Mouse (Mus musculus) hindbrain, embryonic 16.5 days (tissue): ENCODE measurements at regions not wholly inside any gene's neighbourhood (a gene's known extent, or its start where the extent isn't known, plus 50 kb on each side); places are given as distances from the start of the nearest gene placed in this dataset.

Experiments
- ATAC-seq: fragments of 200-750 bp; cut with Nextera tagmentation; 2 replicates; pipeline ENCODE4 v1.8.0; 2017; ENCODE audit warnings: moderate TSS enrichment, moderate library complexity
- H3K27ac ChIP-seq: fragments of 300-500 bp; sonication (generic); 2 replicates; pipeline ENCODE4 v1.5.1; 2014; ENCODE audit warnings: low read depth, mild to moderate bottlenecking, control low read depth, low read length, moderate library complexity
- H3K27me3 ChIP-seq: fragments of 300-500 bp; sonication (generic); replicated peaks from 2 replicates; pipeline ENCODE4 v1.6.1; 2014; ENCODE audit warnings: low read length; ENCODE audit not compliant: control insufficient read depth, insufficient read depth
- H3K36me3 ChIP-seq: fragments of 300-500 bp; sonication (generic); 2 replicates; pipeline ENCODE4 v1.6.1; 2014; ENCODE audit warnings: mild to moderate bottlenecking, low read length, moderate library complexity, mixed read lengths; ENCODE audit not compliant: control insufficient read depth, insufficient read depth
- H3K4me1 ChIP-seq: fragments of 300-500 bp; sonication (generic); 2 replicates; pipeline ENCODE4 v1.6.1; 2014; ENCODE audit warnings: low read depth, low read length; ENCODE audit not compliant: control insufficient read depth, insufficient read depth
- H3K4me2 ChIP-seq: fragments of 300-500 bp; sonication (generic); 2 replicates; pipeline ENCODE4 v1.6.1; 2014; ENCODE audit warnings: mild to moderate bottlenecking, low read length, control low read depth, moderate library complexity
- H3K4me3 ChIP-seq: fragments of 300-500 bp; sonication (generic); 2 replicates; pipeline ENCODE4 v1.5.1; 2014; ENCODE audit warnings: mild to moderate bottlenecking, low read length, control low read depth, moderate library complexity
- H3K9ac ChIP-seq: fragments of 300-500 bp; sonication (generic); 2 replicates; pipeline ENCODE4 v1.6.1; 2014; ENCODE audit warnings: low read depth, mild to moderate bottlenecking, control low read depth, low read length, moderate library complexity
- H3K9me3 ChIP-seq: fragments of 300-500 bp; sonication (generic); 2 replicates; pipeline ENCODE4 v1.6.1; 2014; ENCODE audit warnings: mild to moderate bottlenecking, low read length, moderate library complexity; ENCODE audit not compliant: control insufficient read depth
- WGBS: fragments of 180-500 bp; shearing (Covaris S2); extraction: QIAGEN DNeasy Blood & Tissue Kit; methylation state at CpG from one replicate; pipeline ENCODE4 v1.1.7; 2014; 5-methylcytosine and 5-hydroxymethylcytosine counted together

DNA sequence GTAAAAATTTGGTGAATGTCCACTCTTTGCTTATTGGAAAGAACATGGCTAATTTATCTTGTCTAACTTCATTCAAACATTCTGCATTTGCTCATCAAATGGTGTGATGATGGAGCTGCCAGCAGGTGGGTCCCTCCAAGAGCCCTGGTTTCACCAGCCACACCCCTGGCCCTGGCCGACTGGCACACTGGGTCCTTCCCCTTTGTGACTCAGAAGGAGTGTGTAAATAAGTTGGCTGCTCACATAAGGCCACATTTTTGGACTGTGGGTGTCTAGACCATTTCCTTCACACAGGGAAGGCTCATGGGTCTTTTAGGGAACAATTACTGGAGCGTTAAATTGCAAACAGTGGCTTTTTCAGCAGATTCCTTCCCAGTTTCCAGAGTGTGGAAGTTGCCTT, 68.4 kb upstream of the Cep162 start:
- H3K4me3 ChIP-seq: no peak overlapping the region

DNA sequence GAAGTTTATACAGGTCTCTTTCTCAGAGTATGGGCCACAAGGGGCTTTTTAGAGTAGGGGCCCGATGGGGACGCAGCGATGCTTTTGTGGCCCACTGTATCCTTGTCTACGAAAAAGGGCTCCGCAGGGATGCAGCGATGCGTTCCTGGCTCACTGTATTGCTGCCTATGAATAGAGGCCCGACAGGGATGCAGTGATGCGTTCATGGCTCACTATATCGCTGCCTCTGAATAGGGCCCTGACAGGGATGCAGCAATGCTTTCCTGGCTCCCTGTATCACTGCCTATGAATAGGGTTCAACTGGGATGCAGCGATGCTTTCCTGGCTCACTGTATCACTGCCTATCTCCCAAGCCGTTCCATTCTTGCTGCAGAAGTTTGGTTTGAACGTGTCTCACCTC, 65.4 kb upstream of the Cep162 start:
- Histone ChIP-seq H3K27ac (no peak overlapping the region), H3K27me3 (no peaks in the 10 kb centered on the region), H3K4me1 (no peaks in the 10 kb centered on the region), H3K4me3 (no peak overlapping the region), H3K36me3 (no peaks in the 10 kb centered on the region), H3K9me3 (no peaks in the 10 kb centered on the region), H3K4me2 (no peak overlapping the region), H3K9ac (no peak overlapping the region)
- peak; percentile 37; the same call in 1 of the 2 replicates for ATAC-seq
- WGBS: 52% methylated on average over 13 of the region's 13 CpGs

More for the DNA sequence above, 68.4 kb upstream of the Cep162 start:
- Histone ChIP-seq H3K9ac (no peak overlapping the region), H3K9me3 (no peaks in the 10 kb centered on the region), H3K4me2 (no peak overlapping the region), H3K27ac (no peak overlapping the region), H3K4me1 (no peaks in the 10 kb centered on the region), H3K36me3 (no peaks in the 10 kb centered on the region), H3K27me3 (no peaks in the 10 kb centered on the region)
- 67% methylated on average over 2 of the region's 2 CpGs for WGBS
- ATAC-seq: no peak

DNA sequence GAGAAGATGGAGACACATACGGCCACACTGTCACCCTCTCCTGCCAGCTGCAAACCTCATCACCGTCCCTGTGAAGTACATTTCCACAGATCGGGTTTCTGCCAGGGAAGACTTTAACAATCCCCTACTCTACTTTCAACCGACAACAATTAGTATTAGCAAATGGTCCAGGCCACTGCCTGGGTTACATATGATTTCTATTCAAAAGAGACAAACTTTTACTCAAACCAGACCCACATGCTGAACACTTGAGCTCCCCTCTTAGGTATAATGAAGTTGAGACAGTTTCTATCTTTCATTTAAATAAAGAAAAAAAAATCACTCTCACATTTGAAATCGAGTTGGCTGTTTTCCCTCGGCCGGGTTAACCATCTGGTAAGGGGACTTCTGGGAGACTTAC, 63.4 kb upstream of the Cep162 start:
- Histone ChIP-seq H3K4me1 (no peaks in the 10 kb centered on the region), H3K4me3 (no peak overlapping the region)

DNA sequence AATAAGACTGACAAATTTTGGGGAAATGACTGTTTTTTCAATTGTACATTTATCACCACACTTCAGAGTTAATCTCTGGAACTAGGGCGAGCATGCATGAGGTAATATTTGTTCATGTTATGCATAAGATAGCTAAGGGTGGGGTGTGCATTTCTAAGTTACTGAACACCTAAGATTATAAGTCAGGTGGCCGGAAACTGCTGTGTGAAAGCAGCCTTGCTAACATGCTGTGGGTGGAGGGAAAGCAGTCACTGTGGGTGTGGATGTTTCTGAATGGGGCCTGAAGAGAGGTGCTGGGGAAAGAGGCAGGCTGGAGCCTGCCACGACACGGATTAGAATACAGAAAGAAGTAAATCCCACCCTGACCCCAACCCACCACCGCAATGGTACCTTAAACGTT, 54.8 kb upstream of the Cep162 start:
- Histone ChIP-seq H3K27ac (no peak overlapping the region), H3K9ac (no peak overlapping the region), H3K9me3 (no peaks in the 10 kb centered on the region), H3K4me2 (no peak overlapping the region), H3K4me1 (no peaks in the 10 kb centered on the region), H3K36me3 (no peaks in the 10 kb centered on the region), H3K27me3 (no peaks in the 10 kb centered on the region), H3K4me3 (no peak overlapping the region)
- 85% methylated on average over 6 of the region's 6 CpGs for WGBS
- no peak for ATAC-seq

More for the DNA sequence above, 63.4 kb upstream of the Cep162 start:
- ATAC-seq: no peak
- Histone ChIP-seq H3K4me2 (no peak overlapping the region), H3K27me3 (no peaks in the 10 kb centered on the region), H3K27ac (no peak overlapping the region), H3K36me3 (no peaks in the 10 kb centered on the region), H3K9me3 (no peaks in the 10 kb centered on the region), H3K9ac (no peak overlapping the region)
- 74% methylated on average over 7 of the region's 7 CpGs for WGBS
